Mouse (Mus musculus): Measurements from ENCODE around the gene Npr1. TPM values are rescaled to one million over a fixed set of nuclear protein-coding genes. Genes with fewer than 3 reads are reported as not detected.
A peak's percentile ranks its signal among the peaks of the same experiment; 100 is the strongest.

Gene Npr1
- polyA plus RNA-seq, 1 experiment, result 16.1 TPM

DNA sequence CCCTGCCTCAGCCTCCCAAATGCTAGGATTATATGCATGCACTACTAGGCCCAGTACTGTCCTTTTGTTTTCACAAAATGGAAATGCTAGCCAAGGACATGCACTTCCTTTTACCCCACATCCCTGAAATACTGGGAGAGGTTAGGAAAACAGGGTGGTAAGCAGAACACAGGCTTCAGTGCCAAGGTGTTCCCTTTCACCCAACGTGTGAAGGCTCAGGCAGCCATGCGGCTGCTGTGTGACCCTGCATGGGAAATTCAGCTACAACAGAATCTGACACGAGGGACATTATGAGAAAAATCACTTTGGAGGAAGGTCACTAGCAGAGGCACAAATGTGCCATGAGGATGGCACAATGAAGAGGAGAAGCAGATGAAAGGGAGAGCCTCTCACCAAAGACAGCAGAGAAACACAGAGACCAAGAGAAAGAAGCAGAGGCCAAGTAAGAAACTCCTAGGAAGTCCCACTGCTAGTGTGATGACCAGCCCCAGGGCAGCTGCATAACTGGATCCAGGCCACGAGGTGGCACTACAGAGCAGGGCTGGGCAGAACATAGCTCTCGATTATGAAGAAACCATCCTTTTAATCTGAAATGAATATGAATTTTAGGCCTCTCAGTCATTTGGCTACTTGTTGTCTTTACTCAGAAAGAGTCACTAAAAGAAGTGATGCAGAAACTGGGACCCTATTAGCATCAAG, 53.2 kb downstream of the Npr1 start:
- H3K27ac ChIP-seq (ENCODE audit: insufficient read depth, low read length), result no peak overlapping the region
- 57% methylated on average over 5 of the region's 5 CpGs for WGBS
- peaks cover 21% of the 10 kb centered on the region for H3K36me3 ChIP-seq (ENCODE audit: control insufficient read depth, insufficient read depth, low read length)
- no peak overlapping the region for H3K4me3 ChIP-seq (ENCODE audit: extremely low read depth, insufficient read depth, insufficient read length)
- H3K4me1 ChIP-seq (ENCODE audit: control insufficient read depth, insufficient read depth, insufficient read length), result no peaks in the 10 kb centered on the region
- TF ChIP-seq CTCF (IDR thresholded peaks at IDR 0.05; ENCODE audit: extremely low read depth, insufficient read depth, insufficient read length, insufficient replicate concordance) (peak; percentile 95; the same call in 1 of the 2 replicates), POLR2A (IDR thresholded peaks at IDR 0.05; ENCODE audit: low read depth, low read length) (no peak)
- peak in 1 of 2 experiments; percentile 62 for DNase-seq (ENCODE audit: low read depth in 1 of 2, low spot score in 2 of 2)
- no peaks in the 10 kb centered on the region for H3K27me3 ChIP-seq (ENCODE audit: control insufficient read depth, insufficient read depth, low read length)

DNA sequence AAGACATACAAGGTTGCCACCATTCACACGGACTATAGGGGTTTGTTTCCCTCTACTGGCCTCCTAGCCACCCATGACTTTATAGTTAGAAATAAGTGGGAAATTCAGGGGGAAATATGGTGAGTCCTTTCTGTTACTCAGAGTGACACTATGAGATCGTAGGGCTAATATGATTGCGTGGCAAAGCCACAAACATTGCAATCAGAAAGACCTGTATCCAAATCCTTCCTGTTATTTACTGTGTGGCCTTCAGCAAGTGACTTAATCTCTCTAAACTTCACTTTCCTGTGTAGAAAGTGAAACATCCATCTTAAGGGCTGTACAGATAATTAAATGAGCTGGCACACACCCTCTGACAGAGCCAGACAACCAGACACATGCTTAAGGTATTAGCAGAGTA, 56.9 kb downstream of the Npr1 start:
- no peak for DNase-seq (ENCODE audit: low read depth in 1 of 2, low spot score in 2 of 2)
- H3K27ac ChIP-seq (ENCODE audit: insufficient read depth, low read length), result no peak overlapping the region
- peaks cover 27% of the 10 kb centered on the region for H3K36me3 ChIP-seq (ENCODE audit: control insufficient read depth, insufficient read depth, low read length)
- 57% methylated on average over 3 of the region's 3 CpGs for WGBS
- TF ChIP-seq POLR2A (IDR thresholded peaks at IDR 0.05; ENCODE audit: low read depth, low read length) (no peak), CTCF (IDR thresholded peaks at IDR 0.05; ENCODE audit: extremely low read depth, insufficient read depth, insufficient read length, insufficient replicate concordance) (no peak)
- no peak overlapping the region for H3K4me3 ChIP-seq (ENCODE audit: extremely low read depth, insufficient read depth, insufficient read length)
- no peaks in the 10 kb centered on the region for H3K4me1 ChIP-seq (ENCODE audit: control insufficient read depth, insufficient read depth, insufficient read length)
- no peaks in the 10 kb centered on the region for H3K27me3 ChIP-seq (ENCODE audit: control insufficient read depth, insufficient read depth, low read length)

DNA sequence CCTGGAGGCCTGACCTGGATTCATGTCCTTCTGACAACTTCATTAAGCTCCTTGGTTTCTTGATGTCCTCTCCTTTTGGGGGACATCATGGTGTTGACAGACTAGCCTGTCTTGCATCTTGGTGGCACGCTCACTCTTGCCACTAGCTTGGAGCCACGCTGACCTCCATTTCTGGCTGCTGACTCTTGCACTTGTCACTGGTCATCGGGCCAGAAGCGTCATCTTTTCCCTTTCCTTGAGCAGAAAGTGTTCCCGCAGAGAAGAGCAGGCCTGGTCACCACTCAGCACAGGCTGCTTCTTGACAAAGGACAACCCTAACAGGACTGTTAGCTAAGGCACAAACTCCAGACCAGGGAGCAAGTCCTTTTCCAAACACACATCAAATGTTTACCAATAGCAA, 59.3 kb downstream of the Npr1 start:
- Histone ChIP-seq H3K4me3 (ENCODE audit: extremely low read depth, insufficient read depth, insufficient read length) (no peak overlapping the region), H3K4me1 (ENCODE audit: control insufficient read depth, insufficient read depth, insufficient read length) (no peaks in the 10 kb centered on the region), H3K27me3 (ENCODE audit: control insufficient read depth, insufficient read depth, low read length) (no peaks in the 10 kb centered on the region), H3K27ac (ENCODE audit: insufficient read depth, low read length) (no peak overlapping the region), H3K36me3 (ENCODE audit: control insufficient read depth, insufficient read depth, low read length) (peaks cover 45% of the 10 kb centered on the region)
- 98% methylated on average over 5 of the region's 5 CpGs for WGBS
- DNase-seq (ENCODE audit: low read depth in 1 of 2, low spot score in 2 of 2), result no peak
- TF ChIP-seq CTCF (IDR thresholded peaks at IDR 0.05; ENCODE audit: extremely low read depth, insufficient read depth, insufficient read length, insufficient replicate concordance) (no peak), POLR2A (IDR thresholded peaks at IDR 0.05; ENCODE audit: low read depth, low read length) (no peak)

DNA sequence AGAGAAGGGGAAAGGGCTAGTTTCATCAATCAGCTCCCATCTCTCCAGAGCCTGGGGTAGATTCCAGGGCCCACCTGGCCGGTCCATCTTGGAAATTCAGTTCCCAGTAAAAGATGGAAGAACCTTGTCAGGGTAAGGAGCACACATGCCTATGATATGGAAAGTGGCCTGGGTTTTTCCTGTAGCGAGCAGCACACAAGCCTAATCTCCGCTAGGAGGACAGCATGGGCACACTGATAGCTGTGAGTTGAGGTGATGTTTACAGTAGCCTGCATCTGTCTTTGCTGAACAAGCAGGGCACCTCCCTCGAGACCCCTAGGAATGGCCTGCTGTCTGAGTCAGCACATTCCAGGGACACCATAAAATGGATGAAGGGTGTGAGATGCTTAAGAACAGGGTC, 61.1 kb downstream of the Npr1 start:
- 92% methylated on average over 4 of the region's 4 CpGs for WGBS
- Histone ChIP-seq H3K4me3 (ENCODE audit: extremely low read depth, insufficient read depth, insufficient read length) (no peak overlapping the region), H3K36me3 (ENCODE audit: control insufficient read depth, insufficient read depth, low read length) (peaks cover 56% of the 10 kb centered on the region), H3K27ac (ENCODE audit: insufficient read depth, low read length) (no peak overlapping the region), H3K27me3 (ENCODE audit: control insufficient read depth, insufficient read depth, low read length) (no peaks in the 10 kb centered on the region), H3K4me1 (ENCODE audit: control insufficient read depth, insufficient read depth, insufficient read length) (no peaks in the 10 kb centered on the region)
- TF ChIP-seq POLR2A (IDR thresholded peaks at IDR 0.05; ENCODE audit: low read depth, low read length) (no peak), CTCF (IDR thresholded peaks at IDR 0.05; ENCODE audit: extremely low read depth, insufficient read depth, insufficient read length, insufficient replicate concordance) (no peak)
- DNase-seq (ENCODE audit: low read depth in 1 of 2, low spot score in 2 of 2), result no peak

DNA sequence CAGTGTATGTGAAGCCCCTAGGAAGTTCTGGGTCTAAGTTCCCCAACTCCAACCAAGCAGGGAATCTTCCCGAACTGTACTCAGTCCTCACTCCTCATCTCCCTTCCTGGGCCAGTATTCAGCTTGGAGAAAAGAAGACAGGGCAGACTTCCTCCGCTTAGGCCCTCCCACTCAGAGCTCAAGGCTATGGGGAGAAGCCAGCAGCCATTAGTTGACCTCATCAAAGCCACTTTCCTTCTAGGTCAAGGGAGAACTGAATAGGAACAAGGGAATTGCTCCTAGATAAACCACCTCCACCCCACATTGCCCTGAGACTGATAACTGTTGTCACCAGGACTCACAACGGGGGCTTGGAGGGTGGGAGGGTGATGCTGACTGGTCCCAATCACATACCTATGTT, 61.5 kb downstream of the Npr1 start:
- TF ChIP-seq CTCF (IDR thresholded peaks at IDR 0.05; ENCODE audit: extremely low read depth, insufficient read depth, insufficient read length, insufficient replicate concordance), result no peak
- TF ChIP-seq POLR2A (IDR thresholded peaks at IDR 0.05; ENCODE audit: low read depth, low read length), result no peak
- Histone ChIP-seq H3K27me3 (ENCODE audit: control insufficient read depth, insufficient read depth, low read length) (no peaks in the 10 kb centered on the region), H3K36me3 (ENCODE audit: control insufficient read depth, insufficient read depth, low read length) (peaks cover 56% of the 10 kb centered on the region), H3K27ac (ENCODE audit: insufficient read depth, low read length) (no peak overlapping the region), H3K4me1 (ENCODE audit: control insufficient read depth, insufficient read depth, insufficient read length) (no peaks in the 10 kb centered on the region), H3K4me3 (ENCODE audit: extremely low read depth, insufficient read depth, insufficient read length) (no peak overlapping the region)
- DNase-seq (ENCODE audit: low read depth in 1 of 2, low spot score in 2 of 2), result no peak
- WGBS, result 90% methylated on average over 3 of the region's 3 CpGs

DNA sequence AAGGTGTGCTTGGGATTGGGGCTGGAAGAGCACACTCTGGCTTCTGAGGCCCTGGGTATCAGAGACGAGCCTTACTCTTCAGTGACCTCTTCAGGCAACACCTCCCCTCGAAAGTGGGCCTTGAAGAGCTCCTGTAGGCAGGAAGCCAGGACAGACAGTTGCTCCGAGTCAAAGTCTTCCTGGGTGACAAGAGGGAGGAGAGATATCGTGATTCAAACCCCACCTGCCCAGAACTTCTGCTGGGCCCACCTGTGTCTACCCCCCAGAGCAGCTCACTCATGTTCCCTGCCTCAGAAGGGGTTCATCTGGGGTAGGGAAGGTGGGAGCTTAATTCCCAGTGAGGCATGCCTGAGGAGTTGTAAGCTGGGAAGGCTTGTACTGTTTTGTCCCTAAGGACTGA, 64.7 kb downstream of the Npr1 start:
- Histone ChIP-seq H3K36me3 (ENCODE audit: control insufficient read depth, insufficient read depth, low read length) (peaks cover 41% of the 10 kb centered on the region), H3K27me3 (ENCODE audit: control insufficient read depth, insufficient read depth, low read length) (no peaks in the 10 kb centered on the region), H3K27ac (ENCODE audit: insufficient read depth, low read length) (no peak overlapping the region), H3K4me3 (ENCODE audit: extremely low read depth, insufficient read depth, insufficient read length) (no peak overlapping the region), H3K4me1 (ENCODE audit: control insufficient read depth, insufficient read depth, insufficient read length) (no peaks in the 10 kb centered on the region)
- DNase-seq (ENCODE audit: low read depth in 1 of 2, low spot score in 2 of 2), result no peak
- WGBS, result 88% methylated on average over 4 of the region's 4 CpGs
- TF ChIP-seq POLR2A (IDR thresholded peaks at IDR 0.05; ENCODE audit: low read depth, low read length) (no peak), CTCF (IDR thresholded peaks at IDR 0.05; ENCODE audit: extremely low read depth, insufficient read depth, insufficient read length, insufficient replicate concordance) (no peak)

Other genes with a start within 250 kb of the Npr1 start
- 60.3 and 66.4 TPM in 2 replicates for gene Jtb, start 234.3 kb downstream of the Npr1 start, polyA plus RNA-seq (2012; rRNA removed)
- gene Creb3l4, start 222.4 kb downstream of the Npr1 start, polyA plus RNA-seq (2012; rRNA removed), result 0.21 and 0.56 TPM in 2 replicates
- 40.5 and 43.3 TPM in 2 replicates for gene Slc39a1, start 217.7 kb downstream of the Npr1 start, polyA plus RNA-seq (2012; rRNA removed)
- 103 and 105 TPM in 2 replicates for gene Crtc2, start 211.7 kb downstream of the Npr1 start, polyA plus RNA-seq (2012; rRNA removed)
- gene Dennd4b, start 200.7 kb downstream of the Npr1 start, polyA plus RNA-seq (2012; rRNA removed), result 155 and 178 TPM in 2 replicates
- 24.2 and 26.9 TPM in 2 replicates for gene Gatad2b, start 172.7 kb downstream of the Npr1 start, polyA plus RNA-seq (2012; rRNA removed)
- 10.4 and 11.2 TPM in 2 replicates for gene Slc27a3, start 75.9 kb downstream of the Npr1 start, polyA plus RNA-seq (2012; rRNA removed)
- 19.7 and 21.1 TPM in 2 replicates for gene Ints3, start 32.2 kb downstream of the Npr1 start, polyA plus RNA-seq (2012; rRNA removed)
- gene Ilf2, start 10.3 kb upstream of the Npr1 start, polyA plus RNA-seq (2012; rRNA removed), result 12.3 and 12.6 TPM in 2 replicates
- gene Snapin, start 25.2 kb upstream of the Npr1 start, polyA plus RNA-seq (2012; rRNA removed), result 12.4 and 13.2 TPM in 2 replicates
- gene Chtop, start 43.6 kb upstream of the Npr1 start, polyA plus RNA-seq (2012; rRNA removed), result 32.9 and 34.0 TPM in 2 replicates
- 15.9 and 28.8 TPM in 2 replicates for gene S100a1, start 48.5 kb upstream of the Npr1 start, polyA plus RNA-seq (2012; rRNA removed)
- gene S100a13, start 48.6 kb upstream of the Npr1 start, polyA plus RNA-seq (2012; rRNA removed), result 27.0 and 30.0 TPM in 2 replicates
- gene S100a14, start 61.0 kb upstream of the Npr1 start, polyA plus RNA-seq (2012; rRNA removed), result 0.06 TPM in 1 of 2 replicates, not detected in the other
- 15.9 and 18.7 TPM in 2 replicates for gene S100a16, start 71.4 kb upstream of the Npr1 start, polyA plus RNA-seq (2012; rRNA removed)
- 0.46 and 0.55 TPM in 2 replicates for gene S100a3, start 94.7 kb upstream of the Npr1 start, polyA plus RNA-seq (2012; rRNA removed)
- gene S100a2, start 124.4 kb upstream of the Npr1 start, polyA plus RNA-seq (2012; rRNA removed), result not detected in 2 replicates
- gene Gm42674, start 136.0 kb upstream of the Npr1 start, polyA plus RNA-seq (2012; rRNA removed), result not detected in 2 replicates
- 43.5 and 68.3 TPM in 2 replicates for gene S100a4, start 137.9 kb upstream of the Npr1 start, polyA plus RNA-seq (2012; rRNA removed)
- not detected in 2 replicates for gene S100a5, start 142.7 kb upstream of the Npr1 start, polyA plus RNA-seq (2012; rRNA removed)
- 90.6 and 121 TPM in 2 replicates for gene S100a6, start 147.0 kb upstream of the Npr1 start, polyA plus RNA-seq (2012; rRNA removed)
- 0.07 and 0.08 TPM in 2 replicates for gene S100a7a, start 188.2 kb upstream of the Npr1 start, polyA plus RNA-seq (2012; rRNA removed)
- 29.8 and 32.1 TPM in 2 replicates for gene S100a8, start 203.1 kb upstream of the Npr1 start, polyA plus RNA-seq (2012; rRNA removed)
- gene S100a9, start 229.9 kb upstream of the Npr1 start, polyA plus RNA-seq (2012; rRNA removed), result 54.1 and 64.8 TPM in 2 replicates

Measured in spleen, adult 2 months (tissue).